Mouse (Mus musculus) kidney, adult 9 months (tissue): ENCODE data around the gene Best3.
"Not testable (repeated sequence)": the region's sequence is repeated elsewhere in the genome, so short reads cannot be mapped to it uniquely, and the experiment has no call there.

Source experiments
- DNase-seq: peaks from one replicate; pipeline ENCODE4 v3.0.0; 2022

Gene Best3

GRCm38 (mm10) chr10:117033785-117034184 lies 47.7 kb downstream of the Best3 start:
- peak; percentile 92 for DNase-seq

- peak; percentile 27 for DNase-seq
Measured at GRCm38 (mm10) chr10:117040355-117040754, 54.2 kb downstream of the Best3 start.

GRCm38 (mm10) chr10:117042295-117042694 lies 56.2 kb downstream of the Best3 start:
- no peak for DNase-seq

- not testable (repeated sequence) for DNase-seq
Measured at GRCm38 (mm10) chr10:117043497-117044166, 57.5 kb downstream of the Best3 start.

DNA sequence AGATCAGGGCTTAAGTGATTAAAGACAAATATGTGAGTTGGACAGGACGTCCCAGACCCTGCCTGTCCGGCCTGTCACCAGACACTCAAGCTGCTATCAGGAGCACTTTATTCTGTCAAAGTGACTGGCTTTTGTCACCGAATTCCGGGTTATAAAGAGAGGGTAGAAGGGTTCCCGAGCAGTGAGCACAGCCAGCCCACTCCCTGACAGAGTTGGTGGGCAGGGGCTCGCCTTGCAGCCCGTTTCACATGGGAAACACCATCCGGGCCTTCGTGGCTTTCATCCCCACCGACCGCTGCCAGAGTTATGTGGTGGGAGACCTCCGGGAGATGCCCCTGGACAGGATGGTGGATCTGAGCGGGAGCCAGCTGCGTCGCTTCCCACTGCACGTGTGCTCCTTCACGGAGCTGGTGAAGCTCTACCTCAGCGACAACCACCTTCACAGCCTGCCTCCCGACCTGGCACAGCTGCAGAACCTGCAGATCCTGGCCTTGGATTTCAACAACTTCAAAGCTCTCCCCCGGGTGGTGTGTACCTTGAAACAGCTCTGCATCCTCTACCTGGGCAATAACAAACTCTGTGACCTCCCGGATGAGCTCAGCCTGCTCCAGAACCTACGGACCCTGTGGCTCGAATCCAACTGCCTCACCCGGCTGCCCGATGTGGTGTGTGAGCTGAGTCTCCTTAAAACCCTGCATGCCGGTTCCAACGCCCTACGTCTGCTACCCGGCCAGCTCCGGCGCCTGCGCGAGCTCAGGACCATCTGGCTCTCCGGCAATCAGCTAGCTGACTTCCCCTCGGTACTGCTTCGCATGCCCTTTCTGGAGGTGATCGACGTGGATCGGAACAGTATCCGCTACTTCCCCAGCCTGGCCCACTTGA lies 59.3 kb downstream of the Best3 start, which contains the start of gene Lrrc10:
Lrrc10 (plus strand) TSS at position 167 of the 882 bp plus-strand sequence.
- no peak for DNase-seq

- DNase-seq: no peak
Measured at GRCm38 (mm10) chr10:117049253-117049652, 63.1 kb downstream of the Best3 start.

DNA sequence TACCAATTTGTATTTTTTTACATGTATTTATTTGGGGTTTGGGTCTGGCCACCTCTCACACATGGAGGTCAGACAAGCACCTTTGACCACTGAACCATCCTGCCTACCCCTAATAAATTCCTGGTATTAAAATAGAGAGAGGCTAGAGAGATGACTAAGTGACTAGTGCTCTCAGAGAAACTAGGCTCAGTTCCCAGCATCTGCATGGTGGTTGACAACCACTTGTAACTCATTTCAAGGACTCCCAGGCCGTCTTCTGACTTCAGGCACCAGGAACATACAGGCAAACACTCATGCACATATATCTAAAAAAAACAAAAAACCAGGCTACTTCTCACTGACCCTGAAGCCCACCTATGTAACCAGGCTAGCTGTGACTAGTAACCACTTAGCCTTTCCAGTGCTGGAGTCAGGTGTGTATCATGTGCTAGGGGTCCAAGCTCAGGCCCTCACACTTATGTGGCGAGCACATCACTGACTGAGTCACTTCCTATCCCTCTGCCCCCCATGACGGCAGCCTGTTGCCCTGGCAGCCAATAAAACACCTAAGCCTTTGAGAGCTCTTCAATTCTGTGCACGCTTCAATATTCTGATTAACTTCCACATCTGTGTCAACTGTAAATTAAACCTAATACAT lies 64.0 kb downstream of the Best3 start:
- no peak for DNase-seq

- no peak for DNase-seq
Measured at GRCm38 (mm10) chr10:117055668-117056067, 69.6 kb downstream of the Best3 start.

- no peak for DNase-seq
Measured at GRCm38 (mm10) chr10:117062894-117063253, 76.8 kb downstream of the Best3 start.

GRCm38 (mm10) chr10:117063254-117064021 lies 77.3 kb downstream of the Best3 start, which contains the start of gene Cct2:
Cct2 (minus strand) TSS chr10:117063814.
- peak; percentile 91 for DNase-seq

GRCm38 (mm10) chr10:117064076-117064475 lies 78.0 kb downstream of the Best3 start:
- no peak for DNase-seq

DNA sequence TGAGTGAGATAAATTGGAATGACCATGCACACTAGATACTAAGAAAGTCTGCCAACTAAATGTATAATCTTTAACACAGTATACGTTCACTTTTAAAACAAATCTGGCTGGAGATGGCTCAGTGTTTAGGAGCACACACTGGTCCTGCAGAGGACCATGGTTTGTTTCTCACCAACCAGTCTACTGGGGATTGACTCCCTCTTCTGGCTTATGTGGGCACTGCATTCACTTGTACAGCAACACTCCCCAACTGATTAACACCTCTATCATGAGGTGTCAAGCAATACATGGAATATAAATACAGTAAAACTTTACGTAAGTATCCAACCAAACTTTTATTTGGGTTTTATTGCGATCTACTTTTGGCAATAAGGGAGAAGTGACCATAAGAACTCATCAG lies 83.0 kb downstream of the Best3 start:
- DNase-seq: no peak

- DNase-seq: no peak
Measured at GRCm38 (mm10) chr10:117072191-117072888, 86.2 kb downstream of the Best3 start.

DNA sequence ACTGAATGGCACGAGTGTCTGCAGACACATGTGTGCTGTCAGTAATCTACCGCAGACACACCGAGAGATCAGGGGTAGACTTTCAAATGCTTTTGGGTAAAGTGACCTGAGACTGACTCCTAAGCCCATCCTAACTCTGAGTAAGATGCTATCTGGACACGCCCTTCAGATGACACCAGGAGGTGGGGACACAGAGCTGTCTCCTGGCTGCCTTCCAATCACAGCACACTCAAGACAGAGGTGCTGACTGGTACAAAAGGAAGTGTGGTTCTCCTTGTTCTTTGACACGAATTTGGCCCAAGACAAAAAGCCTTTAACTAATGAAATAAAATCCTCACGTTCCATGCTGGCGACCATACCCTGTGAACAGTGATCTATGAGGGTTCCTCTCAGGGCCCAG lies 87.1 kb downstream of the Best3 start:
- no peak for DNase-seq
